Mouse (Mus musculus): ENCODE measurements around the gene Cse1l. TPM values are rescaled to one million over a fixed set of nuclear protein-coding genes. Genes with fewer than 3 reads are reported as not detected.

Gene Cse1l
- polyA plus RNA-seq (2012; rRNA removed): 43.8 and 48.1 TPM in 2 replicates

- peak; percentile 93 to 98 for DNase-seq (ENCODE audit: extremely low spot score in 1 of 2, low spot score in 1 of 2)
Observed at GRCm38 (mm10) chr2:166905711-166906522, at the start of gene Cse1l. TSS of gene Cse1l (plus strand) at chr2:166906040.

GRCm38 (mm10) chr2:166856366-166856765 is 49.5 kb upstream of the Cse1l start:
- DNase-seq (ENCODE audit: extremely low spot score in 1 of 2, low spot score in 1 of 2): no peak

GRCm38 (mm10) chr2:166857118-166857517 is 48.7 kb upstream of the Cse1l start:
- no peak for DNase-seq (ENCODE audit: extremely low spot score in 1 of 2, low spot score in 1 of 2)

GRCm38 (mm10) chr2:166859214-166859613 is 46.6 kb upstream of the Cse1l start:
- DNase-seq (ENCODE audit: extremely low spot score in 1 of 2, low spot score in 1 of 2): no peak

- no peak for DNase-seq (ENCODE audit: extremely low spot score in 1 of 2, low spot score in 1 of 2)
Observed at GRCm38 (mm10) chr2:166862505-166862904, 43.3 kb upstream of the Cse1l start.

GRCm38 (mm10) chr2:166865476-166865875 is 40.4 kb upstream of the Cse1l start:
- DNase-seq (ENCODE audit: extremely low spot score in 1 of 2, low spot score in 1 of 2): peak in 1 of 2 experiments; percentile 30

- DNase-seq (ENCODE audit: extremely low spot score in 1 of 2, low spot score in 1 of 2): no peak
Observed at GRCm38 (mm10) chr2:166870271-166870865, 35.5 kb upstream of the Cse1l start.

GRCm38 (mm10) chr2:166870899-166871298 is 34.9 kb upstream of the Cse1l start:
- no peak for DNase-seq (ENCODE audit: extremely low spot score in 1 of 2, low spot score in 1 of 2)

- DNase-seq (ENCODE audit: extremely low spot score in 1 of 2, low spot score in 1 of 2): no peak
Observed at GRCm38 (mm10) chr2:166874675-166875280, 31.1 kb upstream of the Cse1l start.

- no peak for DNase-seq (ENCODE audit: extremely low spot score in 1 of 2, low spot score in 1 of 2)
Observed at GRCm38 (mm10) chr2:166875561-166875960, 30.3 kb upstream of the Cse1l start.

- DNase-seq (ENCODE audit: extremely low spot score in 1 of 2, low spot score in 1 of 2): no peak
Observed at GRCm38 (mm10) chr2:166876331-166876730, 29.5 kb upstream of the Cse1l start.

- peak in 1 of 2 experiments; percentile 39 for DNase-seq (ENCODE audit: extremely low spot score in 1 of 2, low spot score in 1 of 2)
Observed at GRCm38 (mm10) chr2:166885066-166885465, 20.8 kb upstream of the Cse1l start.

GRCm38 (mm10) chr2:166885619-166886018 is 20.2 kb upstream of the Cse1l start:
- DNase-seq (ENCODE audit: extremely low spot score in 1 of 2, low spot score in 1 of 2): no peak

- no peak for DNase-seq (ENCODE audit: extremely low spot score in 1 of 2, low spot score in 1 of 2)
Observed at GRCm38 (mm10) chr2:166886231-166886630, 19.6 kb upstream of the Cse1l start.

GRCm38 (mm10) chr2:166887816-166888215 is 18.0 kb upstream of the Cse1l start:
- no peak for DNase-seq (ENCODE audit: extremely low spot score in 1 of 2, low spot score in 1 of 2)

- no peak for DNase-seq (ENCODE audit: extremely low spot score in 1 of 2, low spot score in 1 of 2)
Observed at GRCm38 (mm10) chr2:166891366-166891880, 14.4 kb upstream of the Cse1l start.

GRCm38 (mm10) chr2:166892158-166892680 is 13.6 kb upstream of the Cse1l start:
- no peak for DNase-seq (ENCODE audit: extremely low spot score in 1 of 2, low spot score in 1 of 2)

GRCm38 (mm10) chr2:166893036-166893435 is 12.8 kb upstream of the Cse1l start:
- DNase-seq (ENCODE audit: extremely low spot score in 1 of 2, low spot score in 1 of 2): no peak

GRCm38 (mm10) chr2:166896368-166896767 is 9.5 kb upstream of the Cse1l start:
- DNase-seq (ENCODE audit: extremely low spot score in 1 of 2, low spot score in 1 of 2): no peak

- DNase-seq (ENCODE audit: extremely low spot score in 1 of 2, low spot score in 1 of 2): peak in 1 of 2 experiments; percentile 66
Observed at GRCm38 (mm10) chr2:166896974-166897373, 8.9 kb upstream of the Cse1l start.

GRCm38 (mm10) chr2:166899161-166899560 is 6.7 kb upstream of the Cse1l start:
- DNase-seq (ENCODE audit: extremely low spot score in 1 of 2, low spot score in 1 of 2): no peak
